Mouse (Mus musculus) kidney, postnatal 4 days (tissue): ENCODE measurements around the gene Clcf1.

Experiments
- DNase-seq, 2 experiments: peaks; one replicate each; pipeline ENCODE4 v3.0.0; 2021; ENCODE audit warnings: mixed read lengths in 2 of 2

Gene Clcf1

GRCm38 (mm10) chr19:4193129-4193528 lies 20.9 kb upstream of the Clcf1 start:
- DNase-seq: peak in 1 of 2 experiments; percentile 8

- DNase-seq: no peak
Measured at GRCm38 (mm10) chr19:4194021-4194724, 19.9 kb upstream of the Clcf1 start.

- peak in 1 of 2 experiments; percentile 15 for DNase-seq
Measured at GRCm38 (mm10) chr19:4194776-4195650, 19.0 kb upstream of the Clcf1 start.

- DNase-seq: peak in 1 of 2 experiments; percentile 9
Measured at GRCm38 (mm10) chr19:4196048-4196447, 18.0 kb upstream of the Clcf1 start.

- DNase-seq: peak; percentile 43 to 54
Measured at GRCm38 (mm10) chr19:4196548-4196947, 17.5 kb upstream of the Clcf1 start.

- no peak for DNase-seq
Measured at GRCm38 (mm10) chr19:4197180-4197579, 16.9 kb upstream of the Clcf1 start.

- peak; percentile 97 to 98 for DNase-seq
Measured at GRCm38 (mm10) chr19:4201291-4201909, 12.6 kb upstream of the Clcf1 start, which contains the start of gene Rad9a. Gene Rad9a (minus strand): TSS chr19:4201662.

- DNase-seq: no peak
Measured at GRCm38 (mm10) chr19:4202149-4202548, 11.9 kb upstream of the Clcf1 start.

- no peak for DNase-seq
Measured at GRCm38 (mm10) chr19:4203148-4203547, 10.9 kb upstream of the Clcf1 start.

GRCm38 (mm10) chr19:4203604-4204326 lies 10.3 kb upstream of the Clcf1 start:
- peak in 1 of 2 experiments; percentile 9 for DNase-seq

- peak in 1 of 2 experiments; percentile 10 for DNase-seq
Measured at GRCm38 (mm10) chr19:4204889-4205288, 9.1 kb upstream of the Clcf1 start.

- peak; percentile 80 to 87 for DNase-seq
Measured at GRCm38 (mm10) chr19:4206971-4207370, 7.1 kb upstream of the Clcf1 start.

GRCm38 (mm10) chr19:4208563-4208962 lies 5.5 kb upstream of the Clcf1 start:
- DNase-seq: no peak

- DNase-seq: peak in 1 of 2 experiments; percentile 12
Measured at GRCm38 (mm10) chr19:4211891-4212588, 2.0 kb upstream of the Clcf1 start.

- DNase-seq: peak; percentile 55 to 74
Measured at GRCm38 (mm10) chr19:4213524-4213974, 489 bp upstream of the Clcf1 start.

GRCm38 (mm10) chr19:4214771-4215450 lies 873 bp downstream of the Clcf1 start:
- peak; percentile 63 to 79 for DNase-seq

- peak in 1 of 2 experiments; percentile 48 for DNase-seq
Measured at GRCm38 (mm10) chr19:4215451-4215840, 1.4 kb downstream of the Clcf1 start.

- peak; percentile 73 to 82 for DNase-seq
Measured at GRCm38 (mm10) chr19:4216041-4216685, 2.1 kb downstream of the Clcf1 start.

- peak in 1 of 2 experiments; percentile 21 for DNase-seq
Measured at GRCm38 (mm10) chr19:4217140-4217539, 3.1 kb downstream of the Clcf1 start.

GRCm38 (mm10) chr19:4217855-4218254 lies 3.8 kb downstream of the Clcf1 start:
- no peak for DNase-seq

- no peak for DNase-seq
Measured at GRCm38 (mm10) chr19:4218293-4218692, 4.3 kb downstream of the Clcf1 start.
